Mouse (Mus musculus) spleen, adult 10 weeks (tissue): ENCODE measurements around the gene 4933409G03Rik. TPM values are rescaled to one million over a fixed set of nuclear protein-coding genes. Genes with fewer than 3 reads are reported as not detected.

Experiments
- polyA plus RNA-seq: library from polyadenylated mRNA; stranded (reverse); fragments of 350-450 nt; fragmentation: Illumina TruSeq; extraction: RNeasy Lipid Tissue Mini Kit (QIAGEN cat#74804); gene quantifications from one replicate; pipeline ENCODE4 v1.2.3, GENCODE M21; 2015; ENCODE audit warnings: low replicate concordance; ENCODE audit not compliant: insufficient read depth

Gene 4933409G03Rik
- not detected for polyA plus RNA-seq

GRCm38 (mm10) chr2:68582113-68582512, at the start of gene 4933409G03Rik:
Gene 4933409G03Rik, plus strand, starts transcription at chr2:68582413.

GRCm38 (mm10) chr2:68656186-68656585, 74.0 kb downstream of the 4933409G03Rik start, which contains the start of gene 4932414N04Rik:
Gene 4932414N04Rik, plus strand, starts transcription at chr2:68656486.

Other genes with a start within 250 kb of the 4933409G03Rik start
- 12.2 TPM for gene Stk39, start 110.1 kb upstream of the 4933409G03Rik start, polyA plus RNA-seq
- gene 4932414N04Rik, start 74.1 kb downstream of the 4933409G03Rik start, polyA plus RNA-seq = not detected